Mouse (Mus musculus) heart, adult 2 months (tissue): ENCODE data around the gene Otp. TPM values are rescaled to one million over a fixed set of nuclear protein-coding genes. Genes with fewer than 3 reads are reported as not detected.

Experiments used
- DNase-seq, 2 experiments: peaks; one replicate each; pipeline ENCODE4 v3.0.0; 2021
- H3K27ac ChIP-seq: fragments of 200-600 bp; 2 replicates; pipeline ENCODE4 v1.8.1; 2022
- H3K27me3 ChIP-seq: fragments of 200-500 bp; 2 replicates; pipeline ENCODE4 v1.6.1; 2012; ENCODE audit warnings: mild to moderate bottlenecking, low read length, inconsistent platforms, mixed read lengths; ENCODE audit not compliant: control insufficient read depth, insufficient read depth
- H3K36me3 ChIP-seq: fragments of 200-500 bp; 2 replicates; pipeline ENCODE4 v1.6.1; 2012; ENCODE audit warnings: low read length, inconsistent platforms; ENCODE audit not compliant: control insufficient read depth, insufficient read depth
- H3K4me1 ChIP-seq: fragments of 200-500 bp; 2 replicates; pipeline ENCODE4 v1.6.1; 2011; ENCODE audit warnings: low read length; ENCODE audit not compliant: control insufficient read depth, insufficient read depth
- H3K4me3 ChIP-seq: fragments of 200-600 bp; 2 replicates; pipeline ENCODE4 v1.8.1; 2022
- H3K79me2 ChIP-seq: fragments of 200-500 bp; replicated peaks from 2 replicates; pipeline ENCODE4 v1.6.1; 2012; ENCODE audit warnings: mild to moderate bottlenecking, inconsistent platforms, low read length, moderate library complexity, mixed read lengths; ENCODE audit not compliant: control insufficient read depth, insufficient read depth
- H3K9ac ChIP-seq: fragments of 200-500 bp; 2 replicates; pipeline ENCODE4 v1.6.1; 2012; ENCODE audit warnings: low read depth, mild to moderate bottlenecking, control low read depth, inconsistent platforms, low read length, mixed read lengths
- CTCF ChIP-seq: fragments of 200-600 bp; IDR thresholded peaks from 2 replicates; pipeline ENCODE4 v1.8.1; 2022; ENCODE audit warnings: antibody characterized with exemption, mild to moderate bottlenecking, moderate library complexity
- EP300 ChIP-seq: fragments of 200-500 bp; IDR thresholded peaks from 2 replicates; pipeline ENCODE4 v1.6.1; 2011; ENCODE audit warnings: low read depth, low read length, control low read depth; ENCODE audit not compliant: insufficient read depth
- POLR2A ChIP-seq: fragments of 200-500 bp; IDR thresholded peaks from 2 replicates; pipeline ENCODE4 v1.6.1; 2011; ENCODE audit warnings: mild to moderate bottlenecking, low read depth, low read length, control low read depth; ENCODE audit not compliant: insufficient read depth
- WGBS: fragments of 180-500 bp; shearing (Covaris S2); methylation state at CpG from one replicate; pipeline ENCODE4 v1.1.7; 2018; 5-methylcytosine and 5-hydroxymethylcytosine counted together
- intact Hi-C: fragments of 180-260 bp; cut with DNase I; formaldehyde crosslinking; loops from one replicate; pipeline ENCODE4 v1.15.1; 2025
- polyA plus RNA-seq: library from polyadenylated mRNA; depleted of rRNA; stranded (reverse); fragments of >200 nt; gene quantifications from 2 replicates; pipeline ENCODE4 v1.2.3, GENCODE M21; 2012
- total RNA-seq, 2 experiments: library from RNA; stranded (reverse); gene quantifications; 2 replicates each; pipeline ENCODE4 v1.2.3; 2021

Otp gene
- total and polyA plus RNA-seq, 3 experiments, result not detected

DNA sequence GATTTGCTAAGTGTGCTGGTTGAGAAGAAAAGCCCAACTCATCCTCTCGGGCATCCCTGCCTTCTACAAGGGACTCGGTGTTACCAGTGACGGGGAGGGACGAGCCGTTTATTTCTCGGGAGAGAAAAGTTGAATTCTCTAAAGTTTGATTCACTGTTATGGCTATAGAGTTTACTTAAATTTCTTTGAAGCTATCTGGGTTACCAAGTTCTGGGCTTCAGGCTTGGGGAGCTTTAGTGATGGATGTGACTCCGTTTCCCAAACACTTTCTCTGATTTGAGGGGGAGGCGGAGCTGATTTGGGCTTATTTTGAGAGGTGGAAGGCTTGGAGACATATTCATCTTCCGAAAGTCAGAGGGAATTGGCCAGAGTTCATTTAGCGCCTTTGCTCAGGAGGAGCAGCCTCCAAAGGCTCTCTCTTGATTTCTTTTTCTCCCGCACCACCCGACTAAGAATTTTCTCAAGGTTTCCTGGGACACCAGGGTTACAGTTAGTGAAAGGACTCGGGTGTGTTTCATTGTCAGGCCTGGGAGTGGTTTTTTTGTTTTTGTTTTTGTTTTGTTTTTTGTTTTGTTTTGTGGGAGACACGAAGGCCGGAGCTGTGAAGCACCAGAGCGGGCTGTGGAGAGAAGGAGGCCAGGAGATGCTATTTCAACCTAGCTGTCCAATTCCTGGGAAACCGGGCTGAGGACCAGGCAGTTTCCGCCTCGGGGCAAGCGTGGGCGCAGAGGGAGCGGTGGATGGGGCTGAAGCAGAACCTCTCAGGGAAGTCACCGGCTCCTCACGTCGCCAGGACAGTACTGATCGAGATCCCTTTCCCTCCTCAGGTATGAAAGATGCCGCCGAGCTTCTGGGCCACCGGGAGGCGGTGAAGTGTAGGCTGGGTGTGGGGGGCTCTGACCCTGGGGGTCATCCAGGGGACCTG is 1.1 kb downstream of the Otp start:
- WGBS, result 4% methylated on average over 30 of the region's 30 CpGs
- Histone ChIP-seq H3K79me2 (no peaks in the 10 kb centered on the region), H3K4me1 (no peaks in the 10 kb centered on the region), H3K36me3 (no peaks in the 10 kb centered on the region), H3K4me3 (no peak overlapping the region), H3K9ac (no peak overlapping the region), H3K27me3 (peaks cover 38% of the 10 kb centered on the region), H3K27ac (no peak overlapping the region)
- intact Hi-C loops, result no loop called here
- TF ChIP-seq CTCF (no peak), EP300 (no peak), POLR2A (no peak)
- no peak for DNase-seq

GRCm38 (mm10) chr13:94877211-94877590 is 1.8 kb downstream of the Otp start:
- Histone ChIP-seq H3K36me3 (no peaks in the 10 kb centered on the region), H3K27ac (no peak overlapping the region), H3K4me3 (no peak overlapping the region), H3K27me3 (peaks cover 40% of the 10 kb centered on the region), H3K4me1 (no peaks in the 10 kb centered on the region), H3K9ac (no peak overlapping the region), H3K79me2 (no peaks in the 10 kb centered on the region)
- DNase-seq, result no peak
- intact Hi-C loops, result no loop called here
- TF ChIP-seq CTCF, result no peak
- no peak for TF ChIP-seq POLR2A
- TF ChIP-seq EP300, result no peak
- 3% methylated on average over 27 of the region's 27 CpGs for WGBS

DNA sequence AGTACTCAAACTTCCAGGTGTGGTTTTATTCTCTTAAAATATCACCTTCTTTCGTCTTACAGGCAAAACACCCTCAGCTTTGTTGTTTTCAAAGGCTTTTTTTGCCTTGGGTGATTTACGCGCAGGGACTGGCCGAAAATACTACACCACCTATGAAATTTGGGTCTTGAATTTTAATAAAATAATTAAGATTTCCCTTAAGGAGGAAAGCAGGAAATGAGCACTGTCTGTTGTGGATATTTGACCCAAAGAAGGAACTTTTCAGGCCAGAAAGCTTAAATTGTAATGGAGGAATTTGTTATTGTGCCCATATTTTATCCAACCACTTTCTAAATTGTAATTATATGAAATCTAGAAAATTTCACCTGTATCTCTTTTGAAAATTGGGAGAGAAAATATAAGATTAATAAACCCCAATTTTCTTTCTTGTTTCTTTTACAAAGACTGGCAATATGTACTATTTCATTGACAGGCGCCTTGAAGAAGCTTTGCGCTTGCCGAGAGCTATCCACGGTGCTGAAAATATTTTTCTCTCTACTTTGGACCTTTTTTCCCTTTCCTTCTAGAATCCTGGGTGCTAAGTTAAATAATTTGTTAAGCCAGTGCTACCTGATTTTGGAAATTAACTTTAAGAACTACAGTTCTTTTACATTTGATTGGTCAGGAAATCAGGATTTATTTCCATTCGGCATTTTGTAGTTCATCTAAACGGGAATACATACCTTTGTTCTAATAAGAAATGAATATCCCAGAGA is 2.8 kb downstream of the Otp start:
- no peak overlapping the region for H3K9ac ChIP-seq
- H3K27me3 ChIP-seq, result peaks cover 43% of the 10 kb centered on the region
- H3K4me3 ChIP-seq, result no peak overlapping the region
- no peak overlapping the region for H3K27ac ChIP-seq
- no peaks in the 10 kb centered on the region for H3K79me2 ChIP-seq
- intact Hi-C loops, result no loop called here
- H3K36me3 ChIP-seq, result no peaks in the 10 kb centered on the region
- WGBS, result 18% methylated on average over 10 of the region's 10 CpGs
- DNase-seq, result no peak
- TF ChIP-seq POLR2A (no peak), EP300 (no peak), CTCF (no peak)
- peaks cover 2% of the 10 kb centered on the region for H3K4me1 ChIP-seq

DNA sequence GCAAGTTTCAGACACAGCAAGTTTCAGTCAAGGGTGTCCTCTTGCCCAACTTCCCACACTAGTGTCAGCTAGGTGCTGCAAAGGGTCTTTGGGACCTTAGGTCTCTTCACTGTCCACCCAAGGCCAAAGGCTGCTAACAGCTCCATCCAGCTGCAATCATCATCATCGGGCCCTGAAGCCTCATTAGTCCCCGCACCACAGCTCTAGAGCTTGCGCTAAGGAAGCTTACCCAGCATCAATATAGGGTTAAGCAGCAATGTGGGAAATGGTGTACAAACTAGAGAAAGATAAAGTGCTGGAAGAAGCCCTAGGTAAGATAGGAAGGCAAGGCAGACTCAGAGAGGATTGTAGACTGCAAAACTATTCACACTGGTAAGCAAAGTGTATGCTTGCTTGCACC is 5.8 kb downstream of the Otp start:
- Histone ChIP-seq H3K4me3 (no peak overlapping the region), H3K9ac (no peak overlapping the region), H3K79me2 (no peaks in the 10 kb centered on the region), H3K36me3 (no peaks in the 10 kb centered on the region), H3K4me1 (peaks cover 2% of the 10 kb centered on the region), H3K27ac (no peak overlapping the region), H3K27me3 (peaks cover 43% of the 10 kb centered on the region)
- TF ChIP-seq POLR2A (no peak), EP300 (no peak), CTCF (no peak)
- intact Hi-C loops, result no loop called here
- DNase-seq, result no peak
- 3% methylated on average over 3 of the region's 3 CpGs for WGBS

DNA sequence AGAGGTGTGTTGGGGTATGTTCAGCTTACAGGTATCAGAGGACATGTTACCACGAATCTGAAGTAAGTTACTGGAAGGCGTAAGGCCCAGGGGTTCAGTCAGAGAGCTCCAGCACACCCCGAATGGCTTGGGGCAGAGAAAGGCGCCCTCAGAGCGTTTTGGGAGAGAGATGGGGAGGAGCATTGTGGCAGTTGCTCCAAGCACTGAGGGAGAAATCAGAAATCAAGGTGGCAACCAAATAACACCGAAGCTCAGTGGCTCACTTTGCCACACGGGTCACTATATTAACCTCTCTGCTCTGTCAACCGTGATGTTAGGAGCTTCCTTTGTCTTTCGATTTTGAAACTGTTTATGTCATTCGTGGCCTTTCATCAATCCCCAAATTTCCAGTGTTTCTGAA is 6.8 kb downstream of the Otp start:
- Histone ChIP-seq H3K4me1 (peaks cover 2% of the 10 kb centered on the region), H3K9ac (no peak overlapping the region), H3K4me3 (no peak overlapping the region), H3K27me3 (peaks cover 35% of the 10 kb centered on the region), H3K36me3 (no peaks in the 10 kb centered on the region), H3K79me2 (no peaks in the 10 kb centered on the region), H3K27ac (no peak overlapping the region)
- DNase-seq, result no peak
- TF ChIP-seq POLR2A (no peak), CTCF (no peak), EP300 (no peak)
- intact Hi-C loops, result no loop called here
- whole genome bisulfite sequencing, result 8% methylated on average over 10 of the region's 10 CpGs
